In the genomic region with DNA sequence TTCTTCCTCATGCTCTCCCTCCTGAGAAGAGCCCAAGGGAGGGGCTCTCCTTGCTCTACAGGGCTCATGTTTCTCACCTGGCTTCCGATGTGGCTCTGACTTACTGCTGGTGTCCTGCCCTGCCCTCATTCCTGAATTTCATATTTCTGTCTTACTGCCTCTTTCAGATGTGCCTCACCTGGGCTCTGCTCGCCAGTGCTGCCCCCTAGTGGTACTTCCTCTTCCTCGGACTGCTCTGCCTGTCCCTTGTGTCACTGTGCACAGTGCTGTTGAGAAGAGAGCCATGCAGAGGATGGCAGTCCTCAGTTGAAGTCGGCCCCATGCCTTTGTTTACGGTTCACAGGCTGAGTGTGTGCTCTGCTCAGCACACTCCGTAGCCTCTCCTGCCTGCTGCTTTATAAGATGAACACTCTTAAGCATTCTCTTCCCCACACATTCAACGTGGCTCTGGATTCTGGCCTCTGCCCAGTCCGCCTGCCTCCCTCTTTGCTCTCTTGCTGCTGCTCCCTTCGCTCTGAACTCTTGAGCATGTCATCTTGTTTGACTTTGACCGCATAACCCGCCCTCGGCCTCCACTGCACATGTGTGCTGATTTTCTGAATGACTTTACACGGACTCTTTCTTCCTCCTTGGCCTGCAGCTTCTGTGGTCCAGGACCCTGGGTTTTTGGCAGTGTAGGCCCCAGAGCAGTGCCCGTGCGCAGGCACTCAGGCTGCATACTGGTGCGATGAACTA, we compare ENCODE assay signal across 8 mouse cellular contexts.
DNase-seq lines count a peak whose midpoint lies in the region; ATAC-seq and TF ChIP-seq lines count a peak whose summit lies in the region.

No protein-coding gene starts in this region.

- no peak for TF ChIP-seq EP300 in liver, postnatal 0 days (IDR thresholded peaks at IDR 0.05; ENCODE audit: low read depth)

- WGBS in liver, postnatal 0 days (ENCODE audit: insufficient replicate concordance) = 64% methylated on average over 16 of the region's 16 CpGs

- H3K27me3 ChIP-seq in liver, postnatal 0 days (ENCODE audit: insufficient read depth, low read length) = no peaks in the 10 kb centered on the region

- DNase-seq in CD4-positive, CD25-positive, alpha-beta regulatory T cell, adult 2 months (ENCODE audit: low read depth, low spot score) = peak; percentile 83
- DNase-seq in adrenal gland, adult 18-20 months (ENCODE audit: low spot score in 2 of 2) = peak; percentile 75
- DNase-seq in embryo, embryonic 11 days = peak; percentile 74
- peak; percentile 60 for DNase-seq in heart, adult 8-10 months (ENCODE audit: low spot score)
- peak; percentile 74 for DNase-seq in kidney, postnatal 14 days
- DNase-seq in liver, postnatal 0 days = peak; percentile 85
- peak; percentile 46 for DNase-seq in right cerebral cortex, postnatal 25 days
- DNase-seq in urinary bladder, postnatal 25 days (ENCODE audit: low spot score) = peak; percentile 77

- H3K4me2 ChIP-seq in liver, postnatal 0 days (ENCODE audit: low read depth, low read length) = no peak overlapping the region

- no peaks in the 10 kb centered on the region for H3K9me3 ChIP-seq in liver, postnatal 0 days (ENCODE audit: low read length)

- H3K4me3 ChIP-seq in liver, postnatal 0 days (ENCODE audit: low read depth, low read length) = no peak overlapping the region

- TF ChIP-seq CTCF in liver, postnatal 0 days (IDR thresholded peaks at IDR 0.05; ENCODE audit: low read depth) = peak; percentile 93

- no peaks in the 10 kb centered on the region for H3K36me3 ChIP-seq in liver, postnatal 0 days (replicated peaks; ENCODE audit: insufficient read depth, low read length)

- no peak overlapping the region for H3K9ac ChIP-seq in liver, postnatal 0 days (replicated peaks)

- peak; percentile 67 for ATAC-seq in liver, postnatal 0 days

- H3K27ac ChIP-seq in liver, postnatal 0 days (ENCODE audit: low read depth) = no peak overlapping the region

- H3K4me1 ChIP-seq in liver, postnatal 0 days (ENCODE audit: insufficient read depth) = peaks cover 4% of the 10 kb centered on the region
